Mouse (Mus musculus) liver, adult 2 months (tissue): Measurements from ENCODE around the gene Plagl1.

Experiments used
- CTCF ChIP-seq: fragments of 200-500 bp; IDR thresholded peaks from 2 replicates; pipeline ENCODE4 v1.5.1; 2011; ENCODE audit warnings: low read depth, low read length, control low read depth
- POLR2A ChIP-seq: fragments of 200-500 bp; IDR thresholded peaks from 2 replicates; pipeline ENCODE4 v1.6.1; 2011; ENCODE audit warnings: low read length, control low read depth; ENCODE audit not compliant: insufficient read depth; ENCODE audit errors: extremely low read depth

DNA sequence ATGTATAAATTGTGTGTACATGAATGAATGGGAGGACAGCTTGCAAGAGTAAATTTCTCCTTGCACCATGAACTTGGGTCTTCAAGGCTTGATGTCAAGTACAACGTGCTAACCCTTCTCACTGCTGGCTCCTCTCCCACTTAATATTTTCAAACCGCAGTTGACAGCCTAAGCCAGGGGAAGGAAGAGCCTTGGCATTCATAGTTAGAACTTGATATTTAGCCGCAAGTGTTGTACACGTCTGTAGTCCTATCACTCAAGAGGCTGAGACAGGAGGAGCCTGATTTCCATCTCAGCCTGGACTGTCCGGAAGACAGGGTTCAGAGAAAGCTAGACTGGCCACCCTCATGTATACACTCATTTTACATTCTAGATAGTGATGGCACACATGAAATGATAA is 32.6 kb upstream of the Plagl1 start:
- no peak for TF ChIP-seq POLR2A
- no peak for TF ChIP-seq CTCF
